Mouse (Mus musculus): Measurements from ENCODE around the gene Lima1.

DNA sequence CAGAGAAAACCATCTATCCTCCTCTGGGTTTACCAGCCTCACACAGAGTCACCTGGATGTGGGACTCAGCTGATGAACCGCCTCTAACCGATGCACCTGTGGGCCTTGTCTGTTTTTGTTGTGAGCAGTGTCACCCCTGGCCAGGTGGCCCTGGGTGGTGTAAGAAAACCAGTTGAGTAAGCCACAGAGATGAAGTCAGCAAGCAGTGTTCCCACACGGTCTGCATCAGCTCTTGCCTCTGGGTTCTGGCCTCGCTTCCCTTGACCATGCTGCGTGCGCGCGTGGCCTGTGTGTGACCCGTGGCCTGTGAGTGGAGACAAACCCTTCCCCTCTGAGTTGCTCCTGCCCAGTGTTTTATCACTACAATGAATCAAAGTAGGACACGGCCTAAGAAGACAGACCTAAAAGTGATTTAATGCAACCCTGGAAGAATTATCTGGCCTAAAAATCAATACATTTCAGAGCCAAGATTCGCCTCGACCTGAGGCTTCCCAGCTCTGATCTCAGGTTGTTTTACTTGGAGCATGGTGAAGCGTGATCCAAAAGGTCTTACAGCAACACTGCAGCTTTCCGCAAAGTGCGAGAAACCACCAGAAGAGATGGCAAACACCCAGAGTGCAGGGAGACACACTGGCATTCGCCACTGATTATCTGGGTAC is 96.5 kb downstream of the Lima1 start:
- TF ChIP-seq CTCF (IDR thresholded peaks at IDR 0.05; ENCODE audit: insufficient read depth, low read depth, low read length) = no peak
- TF ChIP-seq POLR2A (IDR thresholded peaks at IDR 0.05; ENCODE audit: insufficient read depth, low read depth, low read length) = no peak

Data from olfactory bulb, adult 2 months (tissue).